Mouse (Mus musculus): Measurements from ENCODE around the gene Olfr1500.
"Not testable (repeated sequence)": the region's sequence is repeated elsewhere in the genome, so short reads cannot be mapped to it uniquely, and the experiment has no call there.

The Olfr1500 gene

GRCm38 (mm10) chr19:13830388-13830787 is at the start of gene Olfr1500:
Gene Olfr1500, minus strand, starts transcription at chr19:13830488.
- DNase-seq (ENCODE audit: low spot score) = no peak

DNA sequence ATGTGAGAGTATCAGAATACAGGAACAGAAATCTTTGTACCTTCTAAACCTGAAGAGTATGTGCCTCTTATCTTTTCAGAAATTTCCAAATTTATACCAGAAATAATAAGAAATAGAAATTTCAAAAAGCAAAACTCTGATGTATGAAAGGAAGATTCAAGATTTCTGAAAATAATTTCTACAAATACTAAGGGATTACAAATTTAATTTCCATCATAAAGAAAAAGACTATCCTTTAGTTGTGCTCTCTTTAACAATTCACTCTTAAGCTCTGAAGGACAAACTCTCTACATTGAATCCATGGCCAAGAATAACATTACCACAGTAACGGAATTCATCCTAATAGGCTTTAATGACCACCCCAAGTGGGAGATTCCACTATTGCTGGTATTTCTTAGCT is 31.2 kb upstream of the Olfr1500 start, which contains the start of gene Olfr1502:
Gene Olfr1502, plus strand, starts transcription at position 301 of the 400 bp plus-strand sequence.
- DNase-seq (ENCODE audit: low spot score) = no peak

- not testable (repeated sequence) for DNase-seq (ENCODE audit: low spot score)
Observed at GRCm38 (mm10) chr19:13850592-13850991, 20.3 kb upstream of the Olfr1500 start, which contains the start of gene Olfr1501. Gene Olfr1501, minus strand, starts transcription at chr19:13850692.

DNA sequence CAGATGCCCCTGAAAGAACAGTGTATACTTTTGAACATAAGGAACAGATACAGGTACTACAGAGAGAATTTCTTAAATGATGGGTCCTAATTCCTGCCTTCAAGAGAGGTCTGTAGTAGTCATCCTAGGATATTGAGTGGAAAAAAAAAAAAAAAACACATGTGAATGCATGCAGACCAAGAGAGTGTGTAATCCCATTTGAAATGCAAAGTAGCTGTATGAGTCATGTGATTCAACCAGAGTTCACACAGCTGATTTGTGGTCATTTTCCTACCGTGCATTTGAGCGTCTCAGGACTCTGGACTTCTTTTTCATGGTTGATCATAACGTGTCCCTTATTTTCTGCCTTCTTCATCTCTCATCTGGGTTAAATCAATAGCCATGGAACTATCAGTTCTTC is 1.8 kb downstream of the Olfr1500 start:
- DNase-seq (ENCODE audit: low spot score) = no peak

DNA sequence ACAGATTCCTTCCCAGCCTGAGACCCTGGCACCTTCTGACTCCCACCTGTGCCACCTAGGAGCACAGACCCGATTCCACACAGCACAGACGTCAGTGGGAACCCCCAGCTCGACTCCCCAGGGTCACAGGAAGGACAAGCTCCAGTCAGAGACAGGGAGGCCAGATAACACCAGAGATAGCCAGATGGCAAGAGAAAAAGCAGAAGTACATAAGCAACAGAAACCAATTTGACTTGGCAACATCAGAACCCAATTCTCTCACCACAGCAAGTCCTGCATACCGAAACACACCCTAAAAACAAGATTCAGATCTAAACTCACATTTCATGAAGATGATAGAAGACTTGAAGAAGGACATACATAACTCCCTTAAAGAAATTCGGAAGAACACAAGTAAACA is 9.4 kb downstream of the Olfr1500 start:
- no peak for DNase-seq (ENCODE audit: low spot score)

- DNase-seq (ENCODE audit: low spot score) = no peak
Observed at GRCm38 (mm10) chr19:13819347-13819746, 10.9 kb downstream of the Olfr1500 start, which contains the start of gene Olfr1499. Gene Olfr1499, minus strand, starts transcription at chr19:13819447.

- DNase-seq (ENCODE audit: low spot score) = no peak
Observed at GRCm38 (mm10) chr19:13818827-13819226, 11.5 kb downstream of the Olfr1500 start.

- DNase-seq (ENCODE audit: low spot score) = no peak
Observed at GRCm38 (mm10) chr19:13812823-13813222, 17.5 kb downstream of the Olfr1500 start.

DNA sequence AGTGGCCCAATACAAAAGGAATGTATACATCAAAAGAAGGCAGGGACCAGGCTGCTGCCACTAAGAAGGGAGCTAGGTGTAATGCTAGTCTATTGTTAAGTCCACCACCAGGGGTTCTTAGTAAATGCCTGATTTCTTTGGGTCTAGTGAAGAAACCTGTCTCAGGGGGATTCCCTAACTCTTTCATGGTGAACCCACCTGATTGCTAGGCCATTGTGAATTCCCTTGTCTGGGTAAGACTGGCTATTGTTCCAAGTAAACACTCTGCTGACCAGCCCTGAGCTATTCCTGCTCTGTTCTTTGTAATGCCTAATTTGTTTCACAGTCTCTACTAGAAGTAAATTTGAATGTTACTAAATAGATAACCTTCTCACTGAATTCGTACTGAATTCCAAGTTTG is 24.8 kb downstream of the Olfr1500 start:
- DNase-seq (ENCODE audit: low spot score) = not testable (repeated sequence)

DNA sequence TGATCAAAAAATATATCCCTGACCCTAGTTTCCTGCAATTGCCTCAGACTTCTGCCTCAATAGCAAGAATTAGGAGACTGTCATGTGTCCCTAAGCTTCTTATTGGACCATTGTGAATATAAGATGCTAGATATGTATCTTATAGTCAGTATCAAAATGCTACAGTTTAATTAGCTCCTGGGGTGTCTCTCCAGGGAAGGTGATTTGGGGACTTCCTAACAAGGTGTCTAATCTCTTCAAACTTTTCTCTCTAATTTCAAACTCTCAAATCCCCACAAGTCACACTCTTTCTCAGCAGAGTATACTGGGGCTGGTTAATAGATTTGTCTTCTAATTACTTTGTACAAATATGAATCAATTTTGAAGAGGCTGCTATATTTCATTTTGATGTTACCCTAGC is 32.2 kb downstream of the Olfr1500 start, which contains the start of gene Olfr1497:
Gene Olfr1497, minus strand, starts transcription at position 101 of the 400 bp plus-strand sequence.
- no peak for DNase-seq (ENCODE audit: low spot score)

DNA sequence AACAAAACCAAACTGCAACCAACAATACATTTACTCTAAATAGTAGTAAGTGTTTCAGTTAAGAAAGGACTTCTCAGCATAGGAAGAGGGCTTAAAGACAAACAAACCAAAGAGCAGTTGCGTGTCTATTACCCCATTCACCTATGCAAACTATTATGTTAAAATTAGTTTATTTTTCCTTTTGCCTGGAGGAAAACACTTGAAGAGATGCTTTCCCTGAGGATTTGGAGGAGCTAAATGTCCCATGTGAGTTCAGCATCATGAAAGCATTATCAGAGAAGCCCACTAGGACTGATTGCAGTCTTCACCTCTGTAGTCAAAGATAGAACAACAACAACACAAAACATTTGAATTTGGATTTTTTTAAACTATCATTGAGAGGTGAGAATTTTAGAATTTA is 52.7 kb downstream of the Olfr1500 start, which contains the start of gene Olfr1496:
Gene Olfr1496, plus strand, starts transcription at position 301 of the 400 bp plus-strand sequence.
- DNase-seq (ENCODE audit: low spot score) = no peak

Measured in ovary, postnatal 36 days (tissue).